Mouse (Mus musculus): ENCODE results near the gene 1700025B11Rik.
"Not testable (repeated sequence)": the region's sequence is repeated elsewhere in the genome, so short reads cannot be mapped to it uniquely, and the experiment has no call there.

The 1700025B11Rik gene

DNA sequence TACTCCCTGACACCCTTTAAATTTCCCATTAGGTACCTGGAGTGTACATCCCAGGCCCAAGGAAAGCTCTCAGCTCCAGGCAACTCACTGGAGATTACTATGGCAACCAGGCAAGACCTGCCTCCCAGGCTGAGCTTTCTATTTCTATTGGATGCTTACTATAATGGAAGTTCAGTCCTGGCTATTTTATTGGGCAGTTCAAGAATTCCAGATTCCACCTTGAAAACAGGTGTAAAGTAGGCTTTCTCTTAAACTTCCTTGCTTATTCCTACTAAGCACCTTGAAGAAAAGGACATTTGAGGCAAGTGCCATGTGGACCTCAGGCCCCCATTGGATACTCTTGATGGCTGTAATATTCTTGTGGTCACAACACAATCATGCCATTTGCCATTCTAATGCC, at the start of gene 1700025B11Rik:
Gene 1700025B11Rik (minus strand): TSS at position 101 of the 400 bp plus-strand sequence.
- no peak for DNase-seq (ENCODE audit: low read depth, low spot score)

DNA sequence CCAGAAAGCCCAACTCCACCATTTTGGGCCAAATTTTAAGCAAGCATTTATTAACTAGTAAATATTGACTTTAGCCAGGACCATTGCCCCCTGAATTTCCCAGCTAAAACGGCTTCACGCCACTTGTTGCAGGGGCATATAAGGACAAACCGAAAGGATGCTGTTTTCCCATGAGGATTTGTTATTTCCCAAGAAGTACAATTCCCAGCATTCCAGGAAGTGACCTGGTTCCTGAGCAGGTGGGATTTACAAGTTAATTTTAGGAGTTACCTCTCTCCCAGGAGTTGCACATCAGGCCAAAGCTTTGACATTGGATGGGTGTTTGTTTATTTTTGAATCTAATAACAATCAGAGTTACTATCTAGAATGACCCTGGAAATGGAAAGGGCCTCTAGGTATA, 44.4 kb upstream of the 1700025B11Rik start:
- no peak for DNase-seq (ENCODE audit: low read depth, low spot score)

DNA sequence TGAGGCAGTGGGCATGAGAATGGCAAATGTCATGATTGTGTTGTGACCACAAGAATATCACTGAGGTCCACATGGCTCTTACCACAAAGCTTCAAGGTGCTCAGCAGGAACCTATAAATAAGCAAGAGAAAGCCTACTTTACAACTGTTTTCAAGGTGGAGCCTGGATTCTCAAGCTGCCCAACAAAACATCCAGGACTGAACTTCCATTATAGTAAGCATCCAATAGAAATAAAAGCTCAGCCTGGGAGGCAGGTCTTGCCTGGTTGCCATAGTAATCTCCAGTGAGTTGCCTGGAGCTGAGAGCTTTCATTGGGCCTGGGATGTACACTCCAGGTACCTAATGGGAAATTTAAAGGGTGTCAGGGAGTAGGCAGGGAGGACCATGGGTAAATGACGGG, 37.3 kb upstream of the 1700025B11Rik start, which contains the start of gene Gm36245:
Gene Gm36245 (plus strand): TSS at position 301 of the 400 bp plus-strand sequence.
- no peak for DNase-seq (ENCODE audit: low read depth, low spot score)

DNA sequence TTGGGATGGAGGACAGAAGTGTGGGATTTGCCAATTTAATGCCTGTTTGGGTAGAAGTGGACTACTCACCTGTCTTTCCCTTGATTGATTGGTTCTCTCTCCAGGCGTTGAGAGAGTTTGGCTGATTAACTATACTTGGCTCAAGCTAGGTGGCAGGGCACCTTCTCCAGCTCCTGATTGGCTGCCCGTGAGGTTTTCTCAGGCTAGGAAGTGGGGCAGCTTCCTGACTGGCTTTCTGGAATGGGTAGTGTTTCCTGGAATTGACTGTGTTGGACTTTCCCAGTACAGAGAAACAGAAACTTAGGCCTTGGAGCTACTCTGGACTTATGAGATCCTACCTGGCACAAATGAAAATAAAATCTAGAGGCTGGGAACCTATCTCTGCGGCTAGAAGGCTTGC, 36.7 kb upstream of the 1700025B11Rik start:
- no peak for DNase-seq (ENCODE audit: low read depth, low spot score)

DNA sequence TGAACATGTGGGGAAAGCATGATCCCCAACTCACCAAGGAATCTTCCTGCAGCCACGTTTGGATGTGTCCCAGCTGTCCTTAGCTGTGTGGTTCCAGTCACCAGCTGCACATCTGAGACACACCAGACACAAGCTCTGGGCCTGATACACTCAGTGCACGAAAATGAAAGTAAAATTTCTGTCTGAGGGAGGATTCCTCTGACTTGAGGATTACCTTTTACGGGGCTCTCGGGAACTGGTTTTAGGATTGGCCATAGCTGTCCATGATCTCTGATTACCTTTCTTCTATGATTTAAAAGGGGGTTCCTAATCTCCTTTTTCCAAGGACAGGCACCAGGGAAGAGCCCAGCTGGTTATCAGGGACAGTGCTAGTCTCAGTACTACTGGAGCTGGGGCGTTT, 34.3 kb upstream of the 1700025B11Rik start, which contains the start of gene Apol10b:
Gene Apol10b (minus strand): TSS at position 165 of the 400 bp plus-strand sequence.
- peak; percentile 32 for DNase-seq (ENCODE audit: low read depth, low spot score)

DNA sequence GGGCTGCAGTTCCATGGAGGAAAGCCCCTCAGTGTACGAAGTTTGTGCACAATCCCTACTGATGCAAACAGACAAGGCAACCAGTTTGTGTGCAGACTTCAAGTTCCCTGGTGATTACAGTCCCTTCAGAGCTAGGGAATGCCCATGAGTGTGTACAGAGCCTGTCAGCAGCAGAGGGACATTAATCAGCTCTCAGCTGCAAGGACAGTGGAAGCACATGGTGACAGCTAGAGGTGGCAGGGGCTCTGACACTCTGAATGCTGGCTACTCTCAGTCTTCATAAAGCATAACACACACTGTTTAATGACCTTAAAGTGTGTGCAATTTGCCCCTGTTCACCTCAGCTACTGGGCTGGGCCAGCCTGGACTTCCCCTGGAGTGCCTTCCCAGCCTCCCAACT, 31.9 kb upstream of the 1700025B11Rik start:
- no peak for DNase-seq (ENCODE audit: low read depth, low spot score)

DNA sequence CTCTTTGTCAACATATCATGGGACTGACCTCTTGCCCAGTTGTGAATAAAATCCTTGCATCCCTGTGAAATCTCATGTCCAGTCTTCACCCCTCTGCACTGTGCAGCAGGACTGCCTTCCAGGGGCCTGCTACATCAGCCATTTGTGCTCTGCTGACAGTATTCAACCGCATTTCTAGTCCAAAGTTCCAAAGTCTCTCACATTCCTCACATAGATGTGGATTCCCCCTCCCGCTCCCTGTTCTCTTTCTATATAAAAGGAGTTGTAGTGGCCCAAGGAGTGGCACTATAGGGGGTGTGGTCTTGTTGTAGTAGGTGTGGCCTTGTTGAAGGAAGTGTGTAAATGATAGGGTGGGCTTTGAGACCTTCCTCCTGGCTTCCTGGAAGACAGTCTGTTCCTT, 29.2 kb upstream of the 1700025B11Rik start:
- DNase-seq (ENCODE audit: low read depth, low spot score): no peak

DNA sequence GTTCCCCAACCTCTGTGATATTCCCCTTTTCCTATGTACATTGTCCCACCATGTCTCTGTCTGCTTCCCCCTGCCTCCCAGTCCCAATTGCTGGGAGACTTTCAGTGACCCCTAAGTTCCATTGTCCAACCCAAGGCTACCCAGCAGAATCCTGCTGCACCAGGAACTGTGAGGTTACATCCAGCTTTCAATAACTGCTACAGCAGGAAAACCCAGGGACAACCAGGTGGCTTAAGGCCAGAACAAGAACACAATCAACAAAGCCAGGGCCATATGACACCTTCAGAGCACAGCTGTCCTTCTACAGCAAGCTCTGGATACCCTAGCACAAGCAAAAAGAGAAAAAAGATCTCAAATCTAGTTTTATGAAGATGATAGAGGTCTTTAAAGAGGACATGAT, 27.3 kb upstream of the 1700025B11Rik start:
- DNase-seq (ENCODE audit: low read depth, low spot score): no peak

DNA sequence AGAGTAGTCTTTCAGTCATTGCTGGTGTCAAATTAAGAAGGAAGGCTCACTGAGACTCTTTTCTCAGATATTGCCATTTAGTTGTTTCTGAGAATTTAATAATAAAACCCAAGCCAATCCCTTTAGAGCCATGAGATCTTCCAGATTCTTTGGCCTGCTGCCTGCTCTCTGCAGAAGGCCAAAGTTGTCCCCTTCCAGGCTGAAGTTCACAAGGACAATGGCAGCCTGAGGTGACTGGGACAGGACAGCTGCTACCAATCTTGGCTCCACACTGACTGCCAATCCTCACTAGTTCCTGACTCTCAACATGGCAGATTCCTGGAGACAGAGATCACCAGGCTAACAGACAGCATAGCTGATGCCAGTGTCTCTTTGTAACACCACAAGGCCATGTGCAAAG, 25.3 kb upstream of the 1700025B11Rik start:
- no peak for DNase-seq (ENCODE audit: low read depth, low spot score)

DNA sequence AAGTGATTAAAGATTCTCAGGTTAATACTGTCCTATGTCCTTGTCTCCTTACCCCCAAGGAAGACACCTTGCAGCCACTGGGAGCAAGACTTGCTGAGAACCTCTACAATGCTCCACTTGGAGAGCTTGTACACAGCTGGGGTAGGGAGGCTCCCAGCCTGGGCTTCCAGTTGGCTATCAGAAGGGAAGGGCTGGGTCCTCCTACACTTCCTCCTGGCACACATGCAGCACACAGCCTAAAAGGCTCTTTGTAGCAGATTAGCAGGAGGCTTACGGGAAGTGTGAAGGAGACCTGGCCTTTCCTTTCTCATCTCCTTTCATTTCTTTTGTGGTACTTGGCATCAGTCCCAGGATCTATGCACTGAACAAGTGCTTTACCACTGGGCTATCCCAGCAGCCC, 20.0 kb upstream of the 1700025B11Rik start:
- DNase-seq (ENCODE audit: low read depth, low spot score): no peak

DNA sequence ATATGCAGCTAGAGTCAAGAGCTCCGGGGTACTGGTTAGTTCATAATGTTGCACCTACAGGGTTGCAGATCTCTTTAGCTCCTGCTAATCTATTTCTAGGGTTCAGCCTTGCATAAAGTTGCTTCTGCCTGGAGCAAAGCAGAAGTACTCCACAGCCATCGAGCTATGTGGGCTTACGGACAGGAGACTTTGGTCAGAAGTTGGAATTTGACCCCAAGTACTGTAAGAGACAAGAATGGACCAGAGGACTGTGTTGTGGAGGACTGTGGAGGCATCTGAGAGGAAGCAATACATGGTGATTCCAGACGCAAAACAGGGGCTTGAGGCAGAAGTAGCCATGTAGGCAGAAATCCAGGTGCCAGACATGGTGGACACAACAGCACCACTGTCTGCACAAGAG, 17.6 kb upstream of the 1700025B11Rik start:
- DNase-seq (ENCODE audit: low read depth, low spot score): no peak

DNA sequence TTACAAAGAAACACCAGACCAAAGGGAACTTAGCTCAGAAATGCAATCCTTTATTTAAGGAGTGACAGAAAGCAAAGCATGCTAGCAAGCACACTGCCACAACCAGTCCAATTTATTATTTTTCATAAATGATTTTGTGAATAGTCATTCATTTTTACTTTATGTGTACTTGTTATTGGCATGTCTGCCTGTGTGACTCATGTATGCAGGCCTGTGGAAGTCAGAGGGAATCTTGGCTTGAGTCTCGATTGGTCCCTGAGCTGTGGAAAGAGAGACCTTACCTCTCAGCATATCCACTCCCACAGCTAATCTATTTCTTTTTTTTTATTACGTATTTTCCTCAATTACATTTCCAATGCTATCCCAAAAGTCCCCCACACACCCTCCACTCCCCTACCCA, 17.1 kb upstream of the 1700025B11Rik start:
- no peak for DNase-seq (ENCODE audit: low read depth, low spot score)

DNA sequence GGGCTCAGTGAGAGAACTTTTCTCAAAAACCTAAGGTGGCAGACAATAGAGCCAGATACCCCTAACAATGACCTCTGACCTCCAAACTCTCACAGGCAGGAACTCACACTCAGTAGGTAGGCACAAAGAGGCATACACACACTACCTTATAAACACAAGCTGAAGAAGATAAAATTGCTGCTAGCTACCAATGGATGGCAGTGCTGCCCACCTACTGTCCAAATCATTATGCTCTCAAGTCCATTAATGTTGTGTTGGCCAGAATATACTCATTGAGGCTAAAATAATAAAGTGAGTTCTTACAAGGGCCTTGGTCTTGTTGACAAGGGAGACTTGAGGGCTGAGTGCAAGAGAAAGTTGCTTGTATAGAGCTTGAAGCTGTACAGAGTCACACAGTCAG, 1.5 kb upstream of the 1700025B11Rik start:
- DNase-seq (ENCODE audit: low read depth, low spot score): no peak

DNA sequence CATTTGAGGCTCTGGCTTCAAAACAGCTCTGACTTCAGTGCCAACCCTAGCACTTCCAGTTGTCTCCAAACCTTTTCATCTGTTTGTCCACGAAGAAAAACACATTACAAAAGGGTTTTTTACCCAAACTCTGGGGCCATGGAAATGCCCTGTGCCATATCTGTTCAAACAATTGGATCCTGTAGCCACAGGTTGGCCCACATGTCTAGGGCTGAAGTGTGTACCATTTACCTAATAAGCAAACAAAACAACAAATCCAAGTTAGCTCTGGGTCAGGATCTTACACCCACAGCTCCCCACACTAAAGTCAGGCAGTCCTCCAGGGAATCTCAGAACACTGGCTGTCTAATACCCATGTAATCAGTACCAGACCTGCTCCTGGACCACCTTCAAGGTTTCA, 22.5 kb downstream of the 1700025B11Rik start:
- DNase-seq (ENCODE audit: low read depth, low spot score): not testable (repeated sequence)

DNA sequence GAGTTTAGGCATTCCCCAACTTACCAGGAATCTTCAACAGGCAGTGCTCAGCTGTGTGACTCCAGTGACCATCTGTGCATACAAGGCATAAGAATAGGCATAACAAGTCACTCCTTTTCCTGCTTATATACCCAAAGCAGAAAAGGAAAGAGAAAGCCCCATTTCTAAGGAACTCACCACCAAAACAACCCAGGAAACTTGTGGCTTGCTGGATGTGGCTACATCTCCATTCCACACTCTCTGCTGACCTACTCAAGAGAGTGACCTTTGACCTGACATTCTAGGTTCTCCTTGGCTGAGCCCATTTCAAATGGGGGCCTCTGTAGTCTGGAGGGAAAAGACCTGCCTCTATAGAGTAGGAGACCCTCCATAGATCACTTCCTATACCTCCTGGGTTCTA, 28.5 kb downstream of the 1700025B11Rik start, which contains the start of gene Apol7c:
Gene Apol7c (minus strand): TSS at position 101 of the 400 bp plus-strand sequence.
- no peak for DNase-seq (ENCODE audit: low read depth, low spot score)

DNA sequence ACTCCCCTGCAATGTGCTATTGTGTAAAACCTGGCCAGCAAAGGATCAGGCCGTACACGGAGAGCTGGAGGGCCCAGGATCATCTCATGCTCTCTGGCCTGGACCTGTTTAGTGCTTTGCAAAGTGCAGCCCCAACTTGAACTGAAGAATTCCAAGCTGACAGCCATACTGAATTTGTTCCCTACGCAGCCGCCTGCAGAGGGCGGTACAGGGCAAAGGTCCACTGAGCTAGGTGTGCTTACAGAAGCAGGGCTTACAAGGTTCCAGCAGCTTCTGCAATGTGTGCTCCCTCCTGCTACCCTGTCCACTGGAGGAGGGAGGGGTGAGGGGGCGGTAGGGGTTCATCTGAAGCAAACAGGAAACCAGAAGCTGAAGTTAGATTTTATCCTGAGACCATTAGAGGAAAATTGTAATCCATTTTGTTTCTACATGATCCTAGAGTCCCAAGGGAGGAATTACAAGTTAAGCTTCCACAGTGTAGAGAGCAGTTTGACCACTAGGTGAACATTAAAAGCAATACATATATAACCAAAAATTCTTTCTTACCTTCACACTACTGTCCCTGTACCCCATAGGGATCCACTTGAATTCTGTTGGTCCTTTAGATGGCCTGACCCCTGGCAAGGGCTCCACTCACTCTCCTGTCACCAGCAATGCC, 38.4 kb downstream of the 1700025B11Rik start:
- not testable (repeated sequence) for DNase-seq (ENCODE audit: low read depth, low spot score)

DNA sequence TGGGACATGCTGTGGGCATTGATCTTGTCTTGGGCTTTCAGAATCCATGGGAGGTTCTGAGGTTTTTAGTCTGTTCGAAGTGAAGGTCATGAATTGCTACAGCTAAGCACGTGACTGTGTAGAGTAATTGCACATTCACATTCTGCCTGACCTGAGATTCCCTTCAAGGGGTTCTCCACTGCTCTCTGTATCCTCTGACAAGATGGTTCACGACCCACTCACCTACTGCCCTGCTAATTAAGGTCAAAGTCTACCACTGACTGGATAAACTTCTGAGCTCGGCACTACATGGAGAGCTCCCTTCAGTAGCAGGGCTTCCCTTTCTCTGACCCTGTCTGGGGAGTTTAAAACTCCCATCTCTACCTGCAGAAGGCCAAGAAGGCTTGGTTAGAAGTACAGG, 41.1 kb downstream of the 1700025B11Rik start:
- not testable (repeated sequence) for DNase-seq (ENCODE audit: low read depth, low spot score)
